Mouse (Mus musculus) cerebellum, adult 18-20 months (tissue): ENCODE results near the gene Syt8.

Experiments
- DNase-seq, 2 experiments: peaks; one replicate each; pipeline ENCODE4 v3.0.0; 2021

Syt8 gene

DNA sequence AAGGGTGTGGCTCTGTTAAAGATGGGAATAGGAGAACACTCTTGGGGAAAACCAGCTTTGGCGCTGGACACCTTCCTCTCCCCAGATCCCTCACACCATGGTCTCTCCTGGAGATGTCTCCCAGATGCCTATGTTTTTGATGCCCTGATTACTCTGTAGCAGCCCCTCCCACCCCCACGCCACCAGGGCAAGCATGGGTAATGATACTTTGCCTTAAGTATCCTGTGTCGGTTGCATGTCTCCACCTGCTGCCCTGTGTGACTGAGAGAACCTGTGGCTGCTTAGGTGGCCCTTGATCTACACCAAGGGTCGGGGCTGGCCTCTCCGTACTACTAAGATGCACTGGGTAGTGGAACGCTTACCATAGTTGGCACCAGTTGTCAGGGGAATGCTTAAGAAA is 43.4 kb downstream of the Syt8 start:
- no peak for DNase-seq

DNA sequence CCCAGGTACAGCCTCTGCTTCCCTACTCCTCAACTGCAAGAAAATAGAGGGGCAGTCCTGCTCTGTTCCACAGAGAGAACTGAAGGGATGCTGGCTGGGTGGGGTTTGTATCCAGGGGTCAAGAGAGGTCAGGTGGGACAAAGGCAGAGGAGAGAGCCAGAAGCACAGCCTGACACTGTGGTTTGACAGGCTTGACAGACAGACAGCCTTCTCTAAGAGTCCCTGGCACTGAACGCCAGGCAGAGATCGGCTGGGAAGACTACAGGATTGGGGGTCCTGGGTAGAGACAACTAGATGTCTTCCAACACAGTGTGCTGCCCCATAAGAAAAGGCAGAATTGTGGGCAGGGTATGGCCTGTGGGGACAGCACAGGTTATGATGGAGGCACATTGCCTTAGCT is 43.9 kb downstream of the Syt8 start:
- DNase-seq, result no peak

GRCm38 (mm10) chr7:142479307-142479706 is 44.7 kb downstream of the Syt8 start:
- DNase-seq, result no peak

- DNase-seq, result no peak
Measured at GRCm38 (mm10) chr7:142479886-142480285, 45.2 kb downstream of the Syt8 start.

GRCm38 (mm10) chr7:142480661-142481060 is 46.0 kb downstream of the Syt8 start:
- DNase-seq, result no peak

GRCm38 (mm10) chr7:142481186-142481567 is 46.5 kb downstream of the Syt8 start:
- DNase-seq, result peak; percentile 44 to 51

- no peak for DNase-seq
Measured at GRCm38 (mm10) chr7:142481568-142482255, 47.1 kb downstream of the Syt8 start.

DNA sequence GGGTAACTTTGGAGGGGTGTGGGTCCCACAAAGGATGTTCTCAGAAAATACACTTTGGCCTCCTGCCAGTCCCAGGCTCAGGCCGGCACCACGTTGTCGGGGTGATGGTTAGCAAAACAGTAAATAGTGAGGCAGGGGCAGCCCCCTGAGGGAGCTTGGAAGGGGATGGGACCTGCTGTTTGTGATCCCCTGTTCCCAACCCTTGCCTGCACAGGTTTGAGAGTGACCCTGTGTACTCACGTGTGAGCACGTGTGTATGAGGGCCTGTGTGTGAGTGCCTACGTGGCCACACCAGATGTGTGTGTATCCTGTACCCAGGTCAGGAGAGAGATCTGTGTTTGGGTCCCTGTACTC is 47.6 kb downstream of the Syt8 start:
- DNase-seq, result no peak

- DNase-seq, result no peak
Measured at GRCm38 (mm10) chr7:142483136-142483535, 48.5 kb downstream of the Syt8 start.

- DNase-seq, result no peak
Measured at GRCm38 (mm10) chr7:142484780-142485179, 50.1 kb downstream of the Syt8 start.

DNA sequence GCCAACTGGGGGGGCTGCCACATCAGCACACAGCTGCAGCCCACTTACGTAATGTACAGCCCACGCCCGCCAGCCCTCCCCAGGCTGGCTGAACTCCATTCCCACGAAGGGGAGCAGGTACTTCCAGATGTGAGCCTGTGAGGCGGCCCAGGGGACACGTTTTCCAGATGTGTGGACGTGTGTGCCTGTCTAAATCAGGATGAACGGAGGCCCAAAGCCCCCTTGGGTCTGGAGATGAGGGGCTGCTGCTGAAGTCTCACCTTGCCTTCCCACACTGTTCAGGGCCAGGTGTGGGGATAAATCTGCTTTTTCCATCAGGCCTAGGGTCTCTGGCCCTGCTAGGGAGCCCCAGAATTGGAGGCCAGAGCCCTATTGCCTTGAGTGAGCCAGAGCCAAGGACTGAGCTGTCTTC is 52.1 kb downstream of the Syt8 start:
- DNase-seq, result no peak

- no peak for DNase-seq
Measured at GRCm38 (mm10) chr7:142487341-142487859, 52.8 kb downstream of the Syt8 start.

GRCm38 (mm10) chr7:142488053-142488452 is 53.4 kb downstream of the Syt8 start:
- no peak for DNase-seq
